Mouse (Mus musculus) CD4-positive, CD25-positive, alpha-beta regulatory T cell, adult 4 months (primary cell): ENCODE results near the gene Dclre1b. TPM values are rescaled to one million over a fixed set of nuclear protein-coding genes. Genes with fewer than 3 reads are reported as not detected.
A peak's percentile ranks its signal among the peaks of the same experiment; 100 is the strongest.
"Not testable (repeated sequence)": the region's sequence is repeated elsewhere in the genome, so short reads cannot be mapped to it uniquely, and the experiment has no call there.

Source experiments
- ATAC-seq: one replicate; pipeline ENCODE4 v1.8.0; 2017
- polyA plus RNA-seq, 2 experiments: library from polyadenylated mRNA; unstranded; fragments of 100-300 nt; shearing (Covaris generic); gene quantifications; one replicate each; pipeline ENCODE4 v1.2.1; 2017

The Dclre1b gene
- polyA plus RNA-seq, 2 experiments from 2014 or later = 17.5 to 19.5 TPM

DNA sequence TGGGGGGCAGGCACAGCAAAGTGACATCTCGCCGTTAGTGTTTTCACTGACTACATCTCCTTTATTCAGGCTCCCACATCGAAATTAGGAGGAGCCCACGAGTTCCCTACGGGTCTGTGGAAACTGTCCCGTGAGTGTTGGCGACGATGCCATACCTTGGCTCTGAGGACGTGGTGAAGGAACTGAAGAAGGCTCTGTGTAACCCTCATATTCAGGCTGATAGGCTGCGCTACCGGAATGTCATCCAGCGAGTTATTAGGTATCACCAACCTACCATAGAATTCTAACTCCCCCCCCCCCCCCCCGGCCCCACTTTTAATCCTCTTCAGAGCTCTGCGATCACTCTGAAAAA is 531 bp upstream of the Dclre1b start:
- ATAC-seq = peak; percentile 38

DNA sequence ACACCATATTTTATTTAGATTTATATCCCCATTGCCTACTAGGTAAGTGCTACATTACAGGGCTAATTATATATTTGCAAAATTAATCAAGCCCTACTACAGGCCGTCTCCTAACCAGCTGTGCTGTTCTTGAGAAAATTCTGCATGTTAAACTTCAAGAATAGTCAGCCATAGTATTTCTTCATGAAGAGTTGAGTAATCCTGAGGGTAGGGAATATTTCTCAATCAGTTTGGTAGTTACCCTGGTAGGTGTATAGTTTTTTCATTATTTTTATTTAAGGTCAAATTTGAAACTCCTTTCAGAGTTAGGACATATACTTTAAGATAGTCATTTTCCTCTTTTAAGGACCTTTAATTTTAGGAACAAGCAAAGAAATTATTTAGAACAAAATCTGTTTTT is 3.6 kb downstream of the Dclre1b start:
- no peak for ATAC-seq

DNA sequence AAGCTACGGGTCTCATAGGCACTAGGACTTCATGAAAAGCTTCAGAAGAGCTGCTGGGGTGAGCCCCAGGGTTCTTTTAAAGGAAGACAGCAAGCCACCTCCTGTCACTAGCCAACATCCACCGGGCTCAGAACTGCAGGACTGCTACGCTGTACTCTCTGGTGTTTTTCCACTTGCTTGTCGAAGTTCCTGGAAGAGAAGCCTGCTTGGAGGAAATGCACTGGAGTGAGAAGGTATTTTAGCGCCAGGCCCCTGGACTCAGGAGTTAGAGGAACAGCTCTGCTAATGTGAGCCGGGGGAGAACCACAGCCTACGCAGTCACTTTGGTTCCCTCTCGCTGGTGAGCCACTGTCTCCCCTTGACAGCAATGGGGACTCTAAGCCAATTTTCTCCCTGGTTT is 6.4 kb downstream of the Dclre1b start:
- ATAC-seq = peak; percentile 18

DNA sequence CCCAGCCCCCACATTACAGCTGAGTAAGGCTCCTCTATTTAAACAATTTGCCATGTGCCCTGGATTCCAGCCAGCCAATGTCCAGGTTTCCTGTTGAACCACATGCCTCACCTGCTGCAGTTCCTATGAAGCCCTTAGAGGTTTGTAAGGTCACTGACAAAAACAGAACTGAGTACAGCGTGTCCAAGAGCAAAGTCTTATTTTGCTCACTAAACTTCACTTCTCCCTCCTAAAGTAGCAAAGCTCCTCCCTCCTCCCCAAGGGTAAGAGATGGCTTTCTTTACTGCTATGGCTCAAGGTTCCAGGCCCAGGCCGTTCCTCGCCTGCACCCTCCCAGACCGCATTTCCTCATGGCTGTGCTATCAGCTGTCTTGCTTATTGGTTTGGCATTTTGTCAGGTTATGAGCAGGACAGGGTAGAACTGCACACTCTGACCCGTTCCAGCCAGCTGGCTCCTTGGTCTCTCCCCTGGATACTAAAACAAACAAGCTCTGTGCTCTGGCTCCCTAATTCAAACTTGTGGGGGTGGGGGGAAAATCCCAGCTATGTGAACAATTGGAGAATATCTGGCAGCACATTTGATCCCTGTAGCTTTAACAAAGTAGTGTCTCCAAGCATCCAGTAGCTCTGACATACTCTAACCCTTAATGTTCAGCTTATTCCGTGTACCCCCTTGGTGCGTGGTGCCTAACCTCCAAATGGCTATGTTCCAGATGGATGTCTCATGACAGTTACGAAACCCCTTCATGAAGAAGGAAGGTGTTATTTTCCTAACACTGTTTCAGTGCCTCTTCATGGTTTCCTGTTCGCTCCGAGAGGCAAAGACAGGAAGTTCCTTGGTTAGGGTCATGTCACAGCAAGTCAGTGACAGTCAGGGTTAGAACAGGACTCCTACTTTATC is 7.4 kb downstream of the Dclre1b start:
- peak; percentile 93 for ATAC-seq

DNA sequence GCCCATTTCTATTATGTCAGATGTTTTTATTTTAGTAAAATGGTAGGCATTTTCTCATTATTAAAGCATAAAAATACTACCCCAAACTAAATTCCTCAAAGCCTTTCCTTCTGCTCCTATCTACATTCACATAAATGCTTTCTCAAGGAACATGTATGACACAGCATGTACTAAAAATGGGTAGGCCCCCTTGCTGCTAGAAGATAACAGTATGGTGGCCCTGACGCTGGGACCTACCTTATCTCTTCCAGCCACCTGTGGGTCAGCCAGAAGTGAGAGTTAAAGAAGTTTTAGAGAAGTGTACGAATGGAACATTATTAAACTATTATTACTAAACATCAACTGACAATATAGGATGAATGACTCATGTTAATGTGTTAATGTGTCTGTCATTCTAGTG is 9.7 kb downstream of the Dclre1b start:
- ATAC-seq = no peak

DNA sequence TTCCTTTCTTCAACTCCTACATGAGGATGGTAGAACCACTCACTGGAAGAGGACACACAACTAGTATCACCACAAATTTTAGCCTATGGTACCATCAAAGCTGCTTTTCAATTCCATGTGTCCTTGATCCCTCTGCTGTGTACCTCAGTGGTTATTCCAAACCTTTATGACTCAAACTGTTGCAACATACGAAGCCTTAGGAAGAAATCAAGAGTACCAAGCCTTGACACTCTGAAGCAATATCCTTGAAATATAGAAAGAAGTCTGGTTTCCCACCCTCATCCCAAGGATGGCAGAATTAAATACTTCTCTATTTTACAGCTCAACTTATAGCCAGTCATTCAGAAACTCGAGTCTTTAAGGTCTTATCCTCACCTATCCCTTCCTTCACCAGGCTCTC is 12.9 kb downstream of the Dclre1b start:
- ATAC-seq = no peak

DNA sequence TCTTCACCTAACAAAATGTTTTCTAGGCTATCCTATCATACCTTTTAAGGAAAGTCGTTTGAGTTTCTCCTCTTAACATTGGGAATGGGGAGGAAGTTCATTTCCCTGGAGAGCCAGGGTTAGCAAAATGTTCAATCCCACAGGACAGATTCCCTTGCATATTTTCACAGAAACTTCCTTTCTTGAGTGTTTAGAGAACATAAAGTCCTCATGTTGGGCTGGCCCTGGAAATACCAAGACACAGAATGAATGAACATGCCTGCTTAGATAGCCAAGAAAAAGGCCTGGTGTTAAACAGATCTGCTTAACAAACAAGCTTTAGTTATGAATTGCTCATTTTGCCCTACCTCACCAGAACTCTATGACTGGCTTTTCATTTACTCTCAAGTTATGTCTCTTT is 16.7 kb downstream of the Dclre1b start:
- no peak for ATAC-seq

DNA sequence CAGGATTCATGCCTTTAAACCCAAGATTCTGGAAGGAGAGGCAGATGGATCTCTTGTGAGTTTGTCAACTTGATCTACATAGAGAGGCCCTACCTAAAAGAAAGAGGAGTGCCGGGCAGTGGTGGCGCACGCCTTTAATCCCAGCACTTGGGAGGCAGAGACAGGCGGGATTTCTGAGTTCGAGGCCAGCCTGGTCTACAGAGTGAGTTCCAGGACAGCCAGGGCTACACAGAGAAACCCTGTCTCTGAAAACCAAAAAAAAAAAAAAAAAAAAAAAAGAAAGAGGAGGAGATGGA is 17.2 kb downstream of the Dclre1b start:
- not testable (repeated sequence) for ATAC-seq

DNA sequence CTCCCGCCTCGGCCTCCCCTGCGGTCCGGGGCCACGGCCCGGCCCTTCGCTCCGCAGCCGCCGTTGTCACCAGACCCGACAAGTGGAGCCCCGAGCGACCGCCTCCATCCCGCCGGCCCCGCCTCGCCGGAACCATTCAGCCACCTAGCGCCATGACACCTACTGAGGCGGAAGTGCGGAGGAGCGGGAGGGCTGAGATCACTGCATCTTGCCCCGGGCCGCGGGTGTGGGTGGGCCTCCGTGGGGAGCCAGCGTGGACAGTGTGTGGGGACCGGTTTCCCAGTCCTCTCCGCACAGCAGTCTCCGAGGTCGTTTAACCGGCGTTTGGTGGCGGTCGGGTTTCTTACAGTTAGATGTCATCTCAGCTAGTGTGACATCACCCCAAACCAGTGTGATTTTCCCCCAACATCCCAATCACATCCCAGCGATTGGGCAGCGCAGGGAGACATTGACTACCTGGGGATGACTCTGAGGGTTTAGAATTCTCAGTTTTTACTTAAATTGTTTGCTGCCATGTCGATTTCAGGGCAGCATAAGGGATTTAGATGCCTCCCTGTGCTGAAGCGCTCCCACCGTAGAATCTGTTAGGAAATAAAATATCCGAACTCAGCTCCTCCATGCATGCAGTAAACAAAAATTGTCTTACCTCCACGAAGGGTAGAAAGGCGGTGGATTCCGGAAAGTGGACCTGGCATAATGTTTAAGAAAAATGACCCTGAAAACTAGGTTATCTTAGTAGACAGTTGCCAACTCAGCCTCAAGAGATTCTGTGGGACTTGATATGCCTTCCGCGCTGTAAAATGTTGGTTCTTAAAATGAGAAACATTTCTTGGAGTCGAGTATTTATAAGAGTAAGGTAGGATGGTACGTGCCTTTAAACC is 17.8 kb downstream of the Dclre1b start, which contains the start of gene Hipk1:
TSS of gene Hipk1 (minus strand) at position 334 of the 881 bp plus-strand sequence.
- ATAC-seq = peak; percentile 90

DNA sequence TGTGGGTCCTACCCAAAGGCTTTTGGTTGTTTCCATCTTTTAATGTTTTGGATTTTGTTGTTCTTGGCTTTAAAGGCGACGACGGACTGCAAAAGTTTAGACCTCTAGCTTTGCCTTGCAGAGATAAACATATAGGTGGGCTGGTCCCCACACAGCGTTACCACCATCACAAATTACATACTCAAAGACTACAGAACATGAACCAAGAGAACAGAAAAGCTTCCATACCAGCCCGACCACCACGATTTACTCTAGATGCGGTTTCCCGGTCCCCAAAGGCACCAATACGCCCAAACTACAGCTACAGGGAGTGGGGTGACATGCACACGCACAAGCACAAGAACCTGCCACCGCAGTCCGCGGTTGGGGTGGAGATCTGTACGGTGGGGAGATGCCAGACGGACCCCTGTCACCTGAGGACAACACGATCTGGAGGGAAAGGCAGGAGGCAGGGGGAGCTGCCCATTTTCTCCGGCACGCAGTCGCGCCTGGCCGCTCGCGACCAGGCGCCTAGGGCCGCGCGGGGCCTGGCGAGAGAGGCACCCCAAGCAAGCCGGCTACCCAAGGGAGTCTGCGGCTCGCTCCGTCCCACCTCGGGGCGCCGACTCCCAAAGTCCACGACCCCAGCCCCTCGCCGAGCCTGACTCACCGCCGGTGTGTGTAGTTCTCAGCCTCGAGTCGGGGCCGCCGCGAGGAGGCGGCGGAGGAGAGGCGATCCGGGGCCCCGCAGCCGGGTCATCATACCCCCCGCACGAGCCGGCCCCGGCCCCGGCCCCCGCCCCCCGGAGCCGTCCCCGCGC is 18.7 kb downstream of the Dclre1b start:
- peak; percentile 13 for ATAC-seq

DNA sequence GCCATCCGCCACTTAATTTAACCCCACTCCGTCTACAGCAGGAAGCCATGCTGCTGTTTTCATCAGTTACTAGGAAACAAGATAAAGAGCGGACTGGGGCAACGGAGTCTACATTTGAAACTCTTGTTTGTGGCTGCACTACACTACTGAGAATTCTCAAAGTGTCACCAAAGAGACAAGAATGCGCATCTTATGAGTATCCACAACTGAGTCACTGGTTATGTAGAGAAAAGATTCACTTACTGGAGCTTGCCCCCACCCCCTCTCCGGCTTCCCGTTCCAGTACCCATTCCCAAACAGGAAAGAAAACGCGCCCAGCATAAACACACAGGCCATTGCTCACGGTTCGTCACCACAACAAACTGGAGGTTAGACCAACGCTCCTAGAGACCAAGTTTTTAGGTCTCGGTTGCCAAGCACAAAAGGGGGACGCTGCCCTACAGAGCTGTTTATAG is 19.3 kb downstream of the Dclre1b start:
- ATAC-seq = peak; percentile 67

DNA sequence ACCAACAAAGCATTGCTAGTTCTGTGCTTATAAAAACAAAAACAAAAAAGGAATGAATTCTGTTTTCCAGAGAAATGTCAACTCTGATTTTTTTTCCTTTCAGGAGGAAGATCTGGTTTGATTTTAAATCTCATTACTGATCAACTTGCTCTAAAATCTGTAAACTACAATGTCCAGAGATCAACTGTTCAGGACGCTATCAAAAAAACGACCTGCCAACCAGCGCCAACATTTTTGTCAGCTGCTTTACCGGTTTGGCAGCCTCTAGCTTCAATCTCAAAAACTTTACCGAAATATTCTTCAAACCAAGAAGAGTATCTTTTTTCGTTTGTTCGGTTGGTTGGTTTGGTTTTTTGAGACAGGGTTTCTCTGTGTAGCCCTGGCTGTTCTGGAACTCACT is 20.1 kb downstream of the Dclre1b start:
- ATAC-seq = no peak

DNA sequence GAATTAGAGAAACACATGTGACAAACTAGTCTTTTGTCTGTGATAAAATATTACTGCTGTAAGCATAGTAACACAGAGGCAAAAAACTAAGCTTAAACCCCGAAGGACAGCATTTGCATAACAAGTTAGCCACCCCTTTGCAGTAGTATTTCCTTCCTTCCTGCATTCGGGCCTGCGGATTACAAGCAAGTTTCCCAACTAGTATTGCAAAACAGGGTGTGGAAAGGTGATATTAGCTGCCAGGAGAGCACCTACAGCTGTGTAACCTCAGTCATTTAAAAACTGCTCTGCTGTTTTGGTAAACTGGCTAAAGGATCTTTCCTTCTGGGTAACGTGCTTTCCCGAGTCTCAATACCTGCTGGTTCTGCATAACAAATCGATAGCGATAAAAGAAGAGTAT is 22.0 kb downstream of the Dclre1b start:
- no peak for ATAC-seq

DNA sequence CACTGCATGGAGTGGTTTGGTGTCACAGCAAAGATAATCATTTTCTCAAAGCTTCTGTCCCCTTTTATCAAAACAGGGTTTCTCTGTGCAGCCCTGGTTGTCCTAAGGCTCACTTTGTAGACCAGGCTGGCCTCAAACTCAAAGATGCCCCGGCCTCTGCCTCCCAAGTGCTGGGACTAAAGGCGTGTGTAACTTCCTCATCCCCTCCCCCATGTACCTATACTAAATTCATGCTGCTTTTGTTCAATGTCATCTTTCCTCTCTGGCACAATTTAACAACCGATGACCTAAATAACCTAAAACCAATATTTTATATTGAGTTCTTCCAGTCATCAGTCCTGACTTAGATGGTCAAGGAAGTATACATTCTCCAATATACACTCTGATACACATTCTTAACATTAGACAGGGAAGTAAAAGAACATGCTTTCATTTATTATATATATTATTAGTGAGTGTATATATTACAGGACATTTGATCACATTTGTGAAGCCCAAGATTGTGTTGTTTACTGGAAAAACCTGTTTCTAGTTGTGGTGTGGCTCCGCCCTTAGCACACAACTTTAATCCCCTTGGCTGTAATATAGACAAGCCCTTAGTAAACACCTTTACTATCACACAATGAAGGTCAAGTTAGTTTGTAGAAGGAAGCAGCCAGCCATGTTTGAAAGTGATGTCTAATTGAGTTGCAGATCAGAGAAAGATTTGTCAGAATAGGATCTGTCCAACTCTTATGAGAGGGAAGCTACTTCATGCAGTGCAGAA is 26.2 kb downstream of the Dclre1b start:
- ATAC-seq = no peak

DNA sequence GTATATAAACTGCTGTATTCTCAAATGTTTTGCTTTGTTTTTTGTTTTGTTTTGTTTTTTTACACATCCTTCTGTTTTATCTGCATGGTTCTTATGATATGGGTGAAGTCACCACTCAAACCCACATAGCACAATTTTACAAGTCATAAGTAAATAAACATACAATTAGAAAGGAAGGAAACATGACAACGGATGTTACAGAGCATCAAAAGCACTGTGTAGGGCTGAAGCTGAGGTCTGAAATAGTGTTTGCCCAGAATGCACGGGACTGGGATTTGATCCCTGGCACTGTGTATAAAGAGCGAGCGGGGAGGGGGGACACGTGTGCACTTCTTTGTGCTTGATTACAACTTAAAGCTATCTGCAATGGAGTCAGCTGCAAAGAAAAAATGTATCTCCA is 28.5 kb downstream of the Dclre1b start:
- ATAC-seq = peak; percentile 65

DNA sequence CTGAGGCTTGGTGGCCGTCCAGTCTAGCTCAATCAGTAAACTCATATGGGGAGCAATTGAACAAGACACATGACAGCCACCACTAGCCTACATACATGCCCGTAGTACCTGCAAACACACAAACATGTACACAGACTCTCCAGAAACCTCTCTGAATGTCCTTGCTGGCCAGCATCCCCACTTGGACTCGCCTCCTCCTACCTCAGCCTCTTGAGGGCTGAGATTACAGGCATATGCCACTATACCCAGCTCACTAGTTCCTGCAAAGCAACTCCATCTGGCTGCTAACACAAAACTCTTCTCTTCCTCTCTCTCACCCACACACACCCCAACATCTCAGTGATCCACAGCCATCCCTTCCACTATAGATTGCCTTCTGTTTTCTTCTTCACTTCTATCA is 29.0 kb downstream of the Dclre1b start:
- peak; percentile 15 for ATAC-seq

DNA sequence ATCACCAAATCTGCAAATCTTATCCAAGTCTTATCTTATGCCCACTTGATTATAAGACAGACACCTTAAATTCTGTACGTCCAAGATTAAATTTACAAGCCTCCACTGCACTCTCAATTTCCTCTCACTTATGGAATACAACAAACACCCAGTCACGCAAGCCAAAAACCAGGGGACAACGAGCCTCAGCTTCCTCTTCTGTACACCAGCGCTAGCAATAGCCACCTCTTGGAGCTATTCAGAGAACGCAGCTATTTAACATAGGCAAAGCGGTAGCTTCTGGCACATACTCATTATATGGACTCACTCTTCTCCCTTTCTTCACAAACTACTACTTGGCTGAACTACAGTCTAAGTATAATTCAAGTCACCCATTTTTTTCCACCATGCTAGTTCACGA is 30.1 kb downstream of the Dclre1b start:
- no peak for ATAC-seq

DNA sequence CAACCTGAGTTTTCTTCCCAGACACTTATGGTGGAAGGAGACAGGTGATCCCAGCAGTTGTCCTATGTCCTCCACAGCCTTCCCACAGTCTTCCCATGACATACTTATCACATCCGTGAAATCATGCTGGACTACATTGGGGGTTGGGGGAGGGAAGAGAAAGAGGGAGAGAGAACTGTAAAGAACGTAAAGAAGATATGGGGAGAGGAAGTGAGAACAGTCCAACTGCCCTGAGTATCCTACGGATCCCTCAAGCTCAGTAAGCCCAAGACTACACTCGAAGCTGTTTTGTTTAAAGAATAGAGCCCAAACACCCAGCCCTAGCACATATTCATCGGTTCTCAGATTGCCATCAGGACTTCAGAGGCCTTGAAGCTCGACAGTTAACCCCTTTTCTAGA is 30.6 kb downstream of the Dclre1b start:
- ATAC-seq = no peak

DNA sequence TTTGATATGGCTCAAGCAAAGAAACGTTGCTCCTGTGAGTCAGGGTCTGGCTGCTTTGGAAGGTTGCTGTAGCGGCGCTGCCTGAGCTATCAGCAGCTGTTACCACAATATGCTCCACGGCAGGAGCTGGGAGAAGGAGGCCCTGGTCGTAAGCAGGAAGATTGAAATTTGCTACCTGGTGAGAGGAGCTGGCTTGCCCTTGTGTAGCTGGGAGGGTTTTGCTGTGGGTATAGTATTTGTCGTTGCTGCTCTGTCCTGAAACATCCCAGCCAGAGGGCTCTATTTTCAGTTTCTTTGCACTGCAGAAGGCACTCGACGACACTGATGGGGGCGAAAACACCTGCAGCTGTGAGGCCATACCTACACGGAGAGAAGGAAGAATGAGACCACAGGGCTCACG is 31.3 kb downstream of the Dclre1b start:
- no peak for ATAC-seq

DNA sequence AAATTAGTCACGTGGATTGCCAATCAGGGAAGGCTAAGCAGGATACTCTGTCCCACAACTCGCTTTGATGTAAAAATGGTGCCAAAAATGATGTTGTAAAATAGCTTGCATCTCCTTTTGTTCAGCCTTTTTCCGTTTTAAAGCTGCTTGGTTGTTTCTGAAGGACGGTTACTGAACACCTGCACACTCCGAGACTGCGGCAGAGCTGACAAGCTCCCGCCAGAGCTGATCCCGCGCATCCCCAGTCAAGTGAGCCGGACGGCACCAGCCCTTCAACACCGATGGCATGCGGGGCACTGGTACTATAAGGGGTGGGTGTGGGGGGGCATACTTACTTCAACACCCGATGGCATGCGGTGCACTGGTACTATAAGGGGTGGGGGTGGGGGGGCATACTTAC is 35.2 kb downstream of the Dclre1b start:
- peak; percentile 6 for ATAC-seq

DNA sequence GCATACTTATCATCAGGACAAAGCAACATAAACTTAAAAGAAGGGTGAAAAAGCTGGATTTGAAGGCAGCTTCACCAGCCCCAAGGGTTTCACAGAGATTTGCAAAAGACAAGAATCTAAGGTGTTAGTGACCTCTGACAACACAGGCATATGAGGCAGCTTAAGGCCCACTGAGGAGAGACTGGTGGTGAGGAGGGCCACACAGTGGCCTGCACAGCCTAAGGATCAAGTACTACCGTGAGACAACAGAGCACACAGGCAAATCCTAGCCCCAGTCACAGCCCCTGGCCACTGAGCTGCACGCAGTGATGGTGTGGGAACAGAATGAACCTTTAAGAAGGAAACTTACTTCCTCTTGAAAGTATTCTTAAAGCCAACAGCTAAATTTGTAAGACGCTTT is 35.7 kb downstream of the Dclre1b start:
- peak; percentile 28 for ATAC-seq

DNA sequence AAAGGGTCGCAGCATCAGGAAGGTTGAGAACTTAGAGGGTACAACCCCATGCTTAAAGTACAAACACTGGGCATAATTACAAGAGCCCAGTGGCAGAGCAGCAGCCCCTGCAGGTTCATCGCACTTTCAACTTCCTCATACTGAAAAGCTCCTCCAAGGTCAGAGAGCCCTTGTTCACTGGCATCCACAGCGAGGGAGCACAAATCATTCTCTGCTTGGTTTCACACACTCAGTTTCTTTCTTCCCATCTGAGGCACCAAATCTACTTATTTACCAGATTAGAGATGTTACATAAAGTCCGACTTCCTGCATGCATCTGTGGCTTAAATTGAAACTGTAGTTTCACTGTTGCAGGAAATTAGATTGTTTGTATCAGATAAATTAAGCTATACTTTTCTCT is 36.4 kb downstream of the Dclre1b start:
- ATAC-seq = peak; percentile 78
